Mouse (Mus musculus) G1E (cell line): ENCODE measurements at regions not wholly inside any gene's neighbourhood (a gene's known extent, or its start where the extent isn't known, plus 50 kb on each side); places are given as distances from the start of the nearest gene placed in this dataset.

ENCODE experiments used
- CTCF ChIP-seq: IDR thresholded peaks from 2 replicates; pipeline ENCODE4 v1.5.1; 2012; ENCODE audit warnings: low read depth, low read length, inconsistent platforms, mixed read lengths
- GATA1 ChIP-seq: IDR thresholded peaks from 2 replicates; pipeline ENCODE4 v1.6.1; 2012; ENCODE audit warnings: borderline replicate concordance, low read length, inconsistent platforms, mixed read lengths
- GATA2 ChIP-seq: IDR thresholded peaks from 2 replicates; pipeline ENCODE4 v1.6.1; 2012; ENCODE audit warnings: low read depth, low read length, inconsistent platforms, borderline replicate concordance
- POLR2AphosphoS5 ChIP-seq: IDR thresholded peaks from 2 replicates; pipeline ENCODE4 v1.6.1; 2012; ENCODE audit warnings: low read depth, low read length, inconsistent platforms; ENCODE audit not compliant: insufficient replicate concordance

- no peak for TF ChIP-seq GATA1
- TF ChIP-seq CTCF, result no peak
- TF ChIP-seq GATA2, result no peak
- TF ChIP-seq POLR2AphosphoS5, result no peak
These were observed 1046.2 kb upstream of the Lrrc6 start for GRCm38 (mm10) chr15:67546896-67547400.
